Mouse (Mus musculus) urinary bladder, postnatal 10 days (tissue): Measurements from ENCODE around the gene Olfr549.

Source experiments
- DNase-seq: peaks from one replicate; pipeline ENCODE4 v3.0.0; 2022; ENCODE audit warnings: low spot score

The Olfr549 gene

DNA sequence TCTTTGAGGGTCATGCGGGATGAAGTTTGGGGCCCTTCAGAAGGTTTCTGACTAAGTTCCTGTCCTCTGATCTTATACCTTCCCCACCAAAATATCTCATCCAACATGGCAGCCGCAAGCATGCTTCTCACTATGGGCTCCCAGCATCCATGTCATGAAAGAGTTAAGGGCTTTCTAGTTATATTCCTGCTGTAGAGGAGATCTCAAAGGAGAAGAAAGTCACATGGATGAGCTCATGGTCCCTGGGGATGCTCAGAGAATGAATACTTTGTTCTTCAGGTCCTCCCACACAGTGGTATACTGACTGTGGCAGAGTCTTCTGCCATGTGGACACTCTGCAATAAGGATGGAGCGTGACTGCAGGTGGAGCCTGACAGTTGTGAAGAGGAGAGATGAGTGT, at the start of gene Olfr549:
Gene Olfr549, plus strand, starts transcription at position 301 of the 400 bp plus-strand sequence.
- no peak for DNase-seq

DNA sequence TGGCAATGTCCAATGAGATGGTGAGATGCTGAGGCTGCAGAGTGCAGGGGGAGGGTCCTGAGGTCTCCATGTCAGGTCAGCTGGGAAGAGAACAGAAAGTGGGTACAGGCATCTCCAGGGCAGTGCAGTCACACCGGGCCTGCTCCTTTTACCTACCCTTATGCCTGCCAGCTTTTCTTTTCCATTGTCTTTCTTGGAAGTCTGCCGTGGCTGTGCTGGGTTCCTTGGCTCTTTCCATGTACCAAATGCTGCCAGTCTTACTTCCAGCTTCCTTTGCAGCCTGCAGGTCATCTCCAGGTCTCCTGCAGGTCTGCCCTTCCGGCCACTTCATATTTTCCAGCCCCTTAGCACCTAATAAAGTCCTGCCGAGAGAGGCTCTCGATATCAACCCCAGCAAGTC, 47.7 kb upstream of the Olfr549 start:
- DNase-seq, result no peak

- DNase-seq, result no peak
Observed at GRCm38 (mm10) chr7:102506848-102507247, 42.8 kb upstream of the Olfr549 start.

- no peak for DNase-seq
Observed at GRCm38 (mm10) chr7:102508066-102508465, 41.6 kb upstream of the Olfr549 start.

GRCm38 (mm10) chr7:102508666-102509065, 41.0 kb upstream of the Olfr549 start:
- no peak for DNase-seq

DNA sequence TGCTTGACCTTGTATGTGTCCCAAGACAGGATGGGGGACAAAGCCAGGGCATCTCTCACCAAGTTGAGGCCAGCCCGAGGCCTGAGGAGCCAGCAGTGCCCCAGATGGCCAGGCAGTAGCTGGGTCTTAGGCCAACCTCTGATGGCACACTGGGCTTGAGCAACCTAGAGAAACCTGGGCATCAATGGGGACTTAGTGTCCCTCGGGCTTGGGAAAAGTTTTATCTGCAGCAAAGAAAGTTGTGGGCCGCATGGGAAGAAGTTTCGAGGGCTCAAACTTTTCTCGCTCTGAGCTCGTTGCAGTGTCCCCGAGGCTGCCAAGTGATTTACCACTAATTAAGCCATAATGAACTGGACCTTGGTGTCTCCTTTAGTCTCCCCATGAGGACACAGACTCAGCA, 39.9 kb upstream of the Olfr549 start:
- DNase-seq, result no peak

- DNase-seq, result no peak
Observed at GRCm38 (mm10) chr7:102511927-102512326, 37.7 kb upstream of the Olfr549 start.

DNA sequence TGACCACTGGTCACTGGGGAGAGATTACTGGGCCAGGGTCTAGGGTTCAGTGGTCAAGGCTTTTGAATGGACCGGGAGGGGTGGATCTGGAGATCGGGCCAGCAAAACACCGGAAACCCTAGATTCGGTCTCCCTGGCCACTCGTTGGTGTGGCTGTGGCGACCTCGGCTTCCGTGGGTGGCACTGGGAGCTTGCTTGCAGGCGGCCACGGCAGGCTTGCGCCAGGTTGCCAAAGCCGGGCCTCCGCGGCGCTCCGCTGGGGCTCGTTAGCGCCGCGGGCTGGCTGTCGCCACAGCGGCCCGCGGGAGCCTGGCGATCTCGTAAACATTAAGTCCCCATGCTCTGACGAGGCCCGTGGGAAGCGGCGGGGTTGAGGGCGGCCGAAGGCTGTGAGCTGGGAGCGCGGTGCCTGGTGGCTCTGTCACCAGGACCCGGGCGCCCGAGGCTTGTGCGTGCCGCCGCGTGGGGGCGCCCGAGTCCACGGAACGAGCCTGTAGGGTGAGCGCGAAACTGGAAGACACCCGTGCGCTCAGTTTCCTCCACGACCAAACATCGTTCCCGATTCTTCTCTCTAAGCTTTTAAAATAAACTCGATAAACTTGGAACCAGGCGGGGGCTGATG, 36.7 kb upstream of the Olfr549 start:
- peak; percentile 49 for DNase-seq

- no peak for DNase-seq
Observed at GRCm38 (mm10) chr7:102514144-102514543, 35.5 kb upstream of the Olfr549 start.

DNA sequence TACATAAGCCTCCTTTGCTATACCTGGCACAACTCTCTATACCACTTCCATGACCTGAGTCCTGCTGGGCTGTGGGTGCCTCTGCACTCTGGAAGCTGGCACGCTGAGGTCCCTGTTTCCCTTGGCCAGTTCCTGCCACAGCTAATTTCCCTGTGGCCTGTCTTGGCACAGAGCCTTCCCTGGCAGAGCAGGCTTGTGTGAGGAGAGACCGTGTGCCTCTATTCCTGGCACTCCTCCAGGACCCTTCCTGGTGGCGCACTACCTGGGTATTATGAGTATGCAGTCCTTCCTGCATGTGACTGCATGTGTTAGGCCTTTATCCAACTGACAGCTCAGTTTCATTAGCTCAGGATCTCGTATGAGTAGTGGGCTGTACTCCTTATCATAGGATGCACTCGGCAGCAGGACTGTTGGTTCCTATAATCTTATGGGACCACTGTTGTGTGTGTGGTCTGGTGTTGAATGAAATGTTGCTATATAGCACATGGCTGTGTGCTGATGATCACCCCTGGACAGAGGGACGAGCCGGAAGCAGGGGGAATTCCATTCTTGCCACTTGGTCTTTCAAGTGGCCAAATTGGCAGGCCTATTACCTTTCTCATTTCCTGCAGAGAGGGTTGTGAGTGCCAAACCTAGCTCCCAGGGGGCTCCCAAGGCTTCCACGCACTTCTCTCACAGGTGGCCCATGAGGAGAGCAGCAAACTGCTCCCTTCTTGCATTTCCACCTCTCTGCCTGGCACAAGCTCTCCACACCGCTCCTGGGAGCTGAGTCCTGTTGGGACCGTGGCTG, 33.2 kb upstream of the Olfr549 start:
- no peak for DNase-seq

GRCm38 (mm10) chr7:102517051-102517335, 32.7 kb upstream of the Olfr549 start:
- DNase-seq, result no peak

DNA sequence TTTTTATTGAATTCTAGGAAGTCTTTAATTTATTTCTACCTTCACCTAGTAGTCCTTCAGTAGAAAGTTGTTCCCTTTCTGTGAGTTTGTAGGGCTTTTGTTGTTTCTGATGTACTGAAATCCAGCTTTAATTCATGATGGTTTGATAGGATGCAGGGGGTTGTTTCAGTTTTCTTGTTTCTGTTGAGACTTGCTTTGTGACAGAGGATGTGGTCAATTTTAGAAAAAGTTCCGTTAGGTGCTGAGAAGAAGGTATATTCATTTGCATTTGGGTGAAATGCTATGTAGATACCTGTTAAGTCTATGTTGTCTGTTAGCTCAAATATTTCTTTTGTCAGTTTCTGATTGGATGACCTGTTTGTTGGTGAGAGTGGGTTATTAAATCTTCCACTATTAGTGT, 20.6 kb upstream of the Olfr549 start:
- no peak for DNase-seq

DNA sequence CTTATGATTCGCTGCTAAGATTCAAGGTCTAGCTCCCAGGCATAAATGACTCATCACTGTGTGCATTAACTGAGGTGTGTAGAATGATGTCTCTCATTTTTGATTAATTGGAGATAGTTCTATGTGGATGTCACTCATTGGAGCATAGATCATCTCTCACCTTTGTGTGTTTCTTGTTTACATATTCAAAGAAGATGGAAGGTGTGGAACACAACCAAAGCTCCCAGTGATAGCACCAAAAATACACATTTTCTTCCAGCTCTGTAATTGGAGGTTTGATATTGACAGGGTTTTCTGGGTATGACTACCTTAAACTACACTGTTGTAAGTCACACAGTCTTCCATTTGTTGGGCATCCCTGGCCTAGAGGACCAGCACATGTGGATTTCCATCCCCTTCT, 15.2 kb upstream of the Olfr549 start, which contains the start of gene Olfr547:
Gene Olfr547, plus strand, starts transcription at position 301 of the 400 bp plus-strand sequence.
- DNase-seq, result no peak

- no peak for DNase-seq
Observed at GRCm38 (mm10) chr7:102540596-102540995, 9.1 kb upstream of the Olfr549 start, which contains the start of gene Olfr548-ps1. TSS of gene Olfr548-ps1 (plus strand) at chr7:102540896.

GRCm38 (mm10) chr7:102541251-102541650, 8.4 kb upstream of the Olfr549 start:
- DNase-seq, result no peak

DNA sequence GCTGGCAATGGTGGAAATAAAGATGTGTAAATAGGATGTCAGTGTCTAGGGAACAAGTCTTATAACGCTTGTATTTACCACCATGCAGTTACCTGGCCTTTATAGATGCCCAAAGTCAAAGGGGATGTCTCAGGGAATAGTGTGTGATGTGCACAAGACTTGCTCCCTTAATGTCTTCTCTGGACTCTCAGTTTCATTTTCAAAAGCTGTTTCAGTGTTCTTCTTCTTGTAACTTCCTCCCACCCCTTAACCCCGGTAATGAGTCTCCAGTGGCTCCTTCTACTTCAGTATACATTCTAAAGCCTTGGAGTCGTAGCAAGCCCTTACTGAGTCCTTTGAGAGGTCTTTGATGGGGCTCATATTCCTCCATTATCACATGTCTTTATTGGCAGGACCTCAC, 3.6 kb downstream of the Olfr549 start:
- DNase-seq, result no peak

- DNase-seq, result peak; percentile 26
Observed at GRCm38 (mm10) chr7:102564999-102565997, 15.6 kb downstream of the Olfr549 start, which contains the start of gene Trim21. TSS of gene Trim21 (minus strand) at chr7:102565486.

GRCm38 (mm10) chr7:102566219-102566618, 16.5 kb downstream of the Olfr549 start:
- no peak for DNase-seq

- no peak for DNase-seq
Observed at GRCm38 (mm10) chr7:102571142-102571541, 21.5 kb downstream of the Olfr549 start, which contains the start of gene Olfr550. TSS of gene Olfr550 (plus strand) at chr7:102571442.

DNA sequence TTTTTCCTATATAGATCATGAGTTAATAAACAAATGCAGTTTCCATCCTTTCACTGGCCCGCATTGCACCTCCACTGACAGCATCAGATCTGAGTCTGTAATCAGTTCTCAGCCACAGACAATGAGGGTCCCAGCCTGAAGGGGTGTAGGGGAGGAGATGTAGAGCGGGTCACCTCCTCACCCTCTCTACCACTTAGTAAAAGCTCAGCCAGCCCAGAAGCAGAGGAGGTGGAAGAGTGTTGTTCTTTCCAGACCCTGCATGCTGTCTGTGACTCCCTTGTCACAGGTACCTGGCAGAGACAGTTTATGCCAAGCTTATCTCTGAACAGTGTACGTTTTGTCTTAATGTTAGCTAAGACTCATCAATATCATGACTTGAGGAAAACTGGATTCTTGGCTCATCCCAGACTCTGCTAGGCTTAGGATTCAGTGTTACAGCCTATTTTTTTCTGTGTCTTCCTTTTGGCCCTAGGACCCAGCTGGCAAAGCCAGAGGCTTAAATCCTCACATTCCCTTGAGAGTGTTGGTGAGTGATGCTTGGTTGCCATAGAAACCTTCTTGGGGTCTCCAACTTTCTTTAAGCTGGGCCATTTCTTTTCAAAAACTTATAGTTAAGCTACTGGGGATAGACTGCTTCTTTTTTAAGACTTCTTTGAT, 23.6 kb downstream of the Olfr549 start:
- DNase-seq, result no peak

GRCm38 (mm10) chr7:102575998-102576397, 26.3 kb downstream of the Olfr549 start:
- DNase-seq, result no peak

GRCm38 (mm10) chr7:102591786-102592185, 42.1 kb downstream of the Olfr549 start, which contains the start of gene Olfr551:
TSS of gene Olfr551 (minus strand) at chr7:102591886.
- no peak for DNase-seq
